Mouse (Mus musculus): ENCODE results near the gene Cox6a2. TPM values are rescaled to one million over a fixed set of nuclear protein-coding genes. Genes with fewer than 3 reads are reported as not detected.
"Not testable (repeated sequence)": the region's sequence is repeated elsewhere in the genome, so short reads cannot be mapped to it uniquely, and the experiment has no call there.

Gene Cox6a2
- polyA plus RNA-seq, 1 experiment from 2014 or later, result 0.88 TPM

DNA sequence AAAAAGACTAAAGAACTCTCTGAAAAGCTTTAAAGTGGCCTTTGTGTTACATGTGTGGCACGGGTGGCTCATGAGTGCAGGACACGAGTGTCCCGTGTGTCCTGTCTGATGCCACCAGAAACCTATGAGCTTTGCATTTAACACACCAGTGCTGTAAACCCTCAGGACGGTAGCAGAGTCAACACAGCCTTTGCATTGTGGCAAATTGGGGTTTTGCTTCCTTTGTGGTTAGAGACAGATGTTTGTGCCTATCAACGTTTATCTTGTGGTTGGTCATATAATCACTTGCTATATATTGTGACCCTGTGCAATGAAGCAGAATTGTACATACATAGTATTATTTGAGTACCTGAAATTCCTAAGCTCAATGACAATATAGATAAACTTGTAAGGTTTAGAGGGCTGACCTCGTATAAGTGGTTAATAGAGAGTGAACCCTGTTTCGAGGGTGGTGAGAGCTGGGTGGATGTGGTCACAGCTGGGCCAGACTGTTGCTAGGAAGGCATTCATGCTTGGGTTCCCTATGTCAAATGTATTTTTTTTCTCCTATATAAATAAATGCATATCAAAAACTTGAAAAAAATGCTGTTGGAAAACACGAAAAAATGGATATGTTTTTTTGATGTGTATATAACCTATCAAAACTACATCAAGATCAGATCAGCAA, 47.4 kb downstream of the Cox6a2 start:
- H3K27ac ChIP-seq; ATAC-seq; H3K27me3 ChIP-seq (replicated peaks); H3K9me3 ChIP-seq; H3K4me2 ChIP-seq (replicated peaks); H3K4me3 ChIP-seq (replicated peaks); H3K36me3 ChIP-seq; H3K9ac ChIP-seq; H3K4me1 ChIP-seq (replicated peaks): not testable (repeated sequence)
- WGBS, result 62% methylated on average over 8 of the region's 8 CpGs

Other genes with a start within 250 kb of the Cox6a2 start
- gene Fus, start 238.9 kb downstream of the Cox6a2 start, polyA plus RNA-seq (2015; fragmentation: Nextera tagmentation; extraction: Ambion mirVana), result 306 and 315 TPM in 2 replicates
- gene Pycard, start 212.5 kb downstream of the Cox6a2 start, polyA plus RNA-seq (2015; fragmentation: Nextera tagmentation; extraction: Ambion mirVana), result 418 and 480 TPM in 2 replicates
- 0.19 and 0.53 TPM in 2 replicates for gene Trim72, start 202.4 kb downstream of the Cox6a2 start, polyA plus RNA-seq (2015; fragmentation: Nextera tagmentation; extraction: Ambion mirVana)
- 2.1 TPM in 2 replicates for gene Itgam, start 143.7 kb downstream of the Cox6a2 start, polyA plus RNA-seq (2015; fragmentation: Nextera tagmentation; extraction: Ambion mirVana)
- not detected in 2 replicates for gene Gm49368, start 143.7 kb downstream of the Cox6a2 start, polyA plus RNA-seq (2015; fragmentation: Nextera tagmentation; extraction: Ambion mirVana)
- 0.58 and 0.59 TPM in 2 replicates for gene Itgax, start 76.8 kb downstream of the Cox6a2 start, polyA plus RNA-seq (2015; fragmentation: Nextera tagmentation; extraction: Ambion mirVana)
- gene Itgad, start 52.0 kb downstream of the Cox6a2 start, polyA plus RNA-seq (2015; fragmentation: Nextera tagmentation; extraction: Ambion mirVana), result not detected in 2 replicates
- gene Armc5, start 31.0 kb upstream of the Cox6a2 start, polyA plus RNA-seq (2015; fragmentation: Nextera tagmentation; extraction: Ambion mirVana), result 17.4 and 17.6 TPM in 2 replicates
- gene 9130023H24Rik, start 31.6 kb upstream of the Cox6a2 start, polyA plus RNA-seq (2015; fragmentation: Nextera tagmentation; extraction: Ambion mirVana), result 5.7 and 6.1 TPM in 2 replicates
- 160 and 163 TPM in 2 replicates for gene Tgfb1i1, start 40.4 kb upstream of the Cox6a2 start, polyA plus RNA-seq (2015; fragmentation: Nextera tagmentation; extraction: Ambion mirVana)
- gene Slc5a2, start 59.3 kb upstream of the Cox6a2 start, polyA plus RNA-seq (2015; fragmentation: Nextera tagmentation; extraction: Ambion mirVana), result 0.20 and 0.24 TPM in 2 replicates
- 43.0 and 51.0 TPM in 2 replicates for gene BC017158, start 91.8 kb upstream of the Cox6a2 start, polyA plus RNA-seq (2015; fragmentation: Nextera tagmentation; extraction: Ambion mirVana)
- gene Rgs10, start 212.4 kb upstream of the Cox6a2 start, polyA plus RNA-seq (2015; fragmentation: Nextera tagmentation; extraction: Ambion mirVana), result 26.4 and 30.5 TPM in 2 replicates